Mouse (Mus musculus) embryo, embryonic 11.5 days (tissue): ENCODE measurements around the gene Lgi2.

ENCODE experiments used
- DNase-seq: peaks from one replicate; pipeline ENCODE4 v3.0.0-alpha.2; 2012; ENCODE audit warnings: low read depth, low spot score

Gene Lgi2

GRCm38 (mm10) chr5:52539483-52539882 lies 26.8 kb downstream of the Lgi2 start:
- no peak for DNase-seq

DNA sequence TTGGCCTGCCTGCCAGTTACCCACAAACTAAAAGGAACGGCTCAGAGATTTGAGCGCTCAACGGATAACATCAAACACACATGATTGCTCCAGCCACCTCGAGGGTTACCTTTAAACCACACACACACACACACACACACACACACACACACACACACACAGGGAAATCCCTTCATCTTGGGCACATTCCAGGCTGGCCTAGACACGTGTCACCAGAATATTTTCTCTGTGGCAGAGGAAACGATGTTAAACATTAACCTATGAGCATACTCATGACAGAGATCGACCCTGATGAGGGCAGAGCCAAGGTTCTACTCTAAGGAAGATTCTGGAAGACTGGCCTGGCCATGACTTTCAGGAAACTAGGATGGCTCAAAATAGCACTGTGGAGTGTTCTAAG lies 29.2 kb downstream of the Lgi2 start:
- no peak for DNase-seq

DNA sequence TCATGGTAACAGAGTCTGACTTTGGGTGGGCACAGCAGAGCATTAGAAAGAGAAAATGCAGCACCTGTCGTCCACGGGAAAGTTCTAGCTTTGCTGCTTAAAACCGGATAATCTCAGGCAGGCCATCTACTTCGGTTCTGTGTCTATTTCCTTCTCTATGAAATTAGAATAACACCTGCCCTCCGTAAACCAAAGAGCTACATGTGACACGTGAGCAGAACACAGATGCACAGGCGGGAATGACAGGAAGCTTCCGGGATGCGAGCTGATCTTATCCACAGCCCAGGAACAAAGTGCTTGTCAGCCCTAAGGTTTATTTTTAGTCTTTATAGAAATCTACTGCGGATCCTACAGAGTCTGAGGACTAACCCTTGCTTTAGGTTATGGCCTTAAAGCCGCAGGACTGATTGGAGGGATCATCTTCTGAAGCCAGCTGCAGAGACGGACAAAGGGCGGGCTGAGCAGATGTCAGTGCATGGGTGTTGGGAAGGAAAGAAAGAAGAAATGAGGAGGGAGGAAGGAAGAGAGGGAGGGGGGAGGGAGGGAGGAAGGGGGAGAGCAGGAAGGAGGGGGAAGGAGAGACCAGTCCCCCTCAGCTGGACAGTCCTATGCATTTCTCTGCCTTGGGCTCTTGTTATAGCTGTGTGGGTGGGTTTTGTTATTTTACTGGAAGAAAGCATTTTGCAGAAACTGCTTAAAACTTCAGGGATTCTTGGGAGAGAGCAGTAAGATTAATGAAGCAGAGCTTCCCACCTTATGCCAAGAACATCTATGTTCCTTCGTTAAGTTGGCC lies 31.3 kb downstream of the Lgi2 start:
- no peak for DNase-seq

- DNase-seq = no peak
Observed at GRCm38 (mm10) chr5:52533705-52534104, 32.6 kb downstream of the Lgi2 start.

DNA sequence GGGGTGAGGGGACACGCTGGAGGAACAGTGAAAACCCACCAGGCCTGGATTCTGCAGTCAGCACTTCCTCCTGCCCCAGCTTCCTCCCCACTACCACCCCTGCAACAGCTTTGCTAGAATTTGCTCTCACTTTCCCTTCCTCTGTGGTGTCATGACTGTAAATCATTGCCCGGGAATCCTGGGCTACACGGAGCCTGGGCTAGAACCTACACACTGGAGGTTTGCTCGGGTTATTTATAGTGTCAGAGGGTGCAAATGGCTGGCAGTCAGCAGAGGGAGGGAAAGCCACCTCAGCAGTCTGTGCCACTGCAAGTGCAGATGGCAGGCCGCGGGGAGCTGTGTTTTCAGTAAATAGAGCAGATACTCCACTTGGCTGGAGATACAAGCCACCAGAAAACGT lies 37.7 kb downstream of the Lgi2 start:
- DNase-seq = no peak

DNA sequence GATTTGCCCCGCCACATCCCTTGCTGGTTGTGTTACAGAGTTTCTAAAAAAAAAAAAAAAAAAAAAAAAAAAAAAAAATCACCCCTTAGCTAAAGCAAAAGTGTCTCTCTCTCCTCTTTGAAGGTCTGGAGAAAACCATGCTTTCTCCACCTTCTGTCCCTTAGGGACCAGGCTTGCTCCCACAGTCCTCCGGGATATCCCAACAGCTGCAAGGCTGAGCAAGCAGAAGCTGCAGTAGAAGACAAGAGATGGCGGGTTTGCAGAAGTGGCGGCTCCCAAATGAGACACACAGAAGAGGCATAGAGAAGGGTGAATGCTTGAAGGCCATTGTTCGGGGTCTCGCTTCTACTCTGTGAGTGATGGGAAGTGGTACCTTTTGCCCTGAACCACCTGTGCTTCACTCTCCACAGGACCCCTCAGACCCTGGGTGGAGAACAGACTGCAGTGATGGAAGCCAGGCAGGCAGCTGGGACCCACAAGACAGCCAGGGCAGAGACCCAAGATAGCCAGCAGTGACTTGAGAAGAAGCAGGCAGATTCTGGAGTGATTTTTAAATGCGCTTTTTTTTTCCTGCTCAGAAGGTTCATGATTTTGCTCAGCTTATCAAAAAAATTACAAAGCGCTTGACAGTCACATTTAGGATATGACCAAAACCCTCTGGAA lies 39.8 kb downstream of the Lgi2 start:
- no peak for DNase-seq

GRCm38 (mm10) chr5:52524207-52524606 lies 42.1 kb downstream of the Lgi2 start:
- DNase-seq = no peak

DNA sequence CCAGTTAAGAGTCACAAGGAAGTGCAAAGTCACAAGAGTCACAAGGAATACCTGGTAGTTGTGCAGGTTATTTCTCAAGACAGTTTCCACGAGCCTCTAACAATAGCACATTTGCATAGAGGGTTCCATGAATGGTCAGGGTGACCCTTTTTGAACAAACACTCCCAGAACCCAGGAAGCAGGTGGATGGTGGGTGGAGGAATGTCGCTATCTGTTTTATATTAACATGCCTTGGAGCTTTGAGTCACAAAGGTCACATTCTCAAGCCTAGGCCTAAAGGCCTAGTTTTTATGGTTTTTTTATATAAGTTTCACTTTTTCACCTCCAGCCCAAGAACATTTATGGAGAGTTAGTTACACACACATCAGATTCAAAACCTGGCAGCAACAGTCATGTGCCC lies 46.3 kb downstream of the Lgi2 start:
- no peak for DNase-seq

GRCm38 (mm10) chr5:52516072-52516476 lies 50.2 kb downstream of the Lgi2 start:
- no peak for DNase-seq

GRCm38 (mm10) chr5:52515246-52516021 lies 50.8 kb downstream of the Lgi2 start:
- DNase-seq = peak; percentile 64

DNA sequence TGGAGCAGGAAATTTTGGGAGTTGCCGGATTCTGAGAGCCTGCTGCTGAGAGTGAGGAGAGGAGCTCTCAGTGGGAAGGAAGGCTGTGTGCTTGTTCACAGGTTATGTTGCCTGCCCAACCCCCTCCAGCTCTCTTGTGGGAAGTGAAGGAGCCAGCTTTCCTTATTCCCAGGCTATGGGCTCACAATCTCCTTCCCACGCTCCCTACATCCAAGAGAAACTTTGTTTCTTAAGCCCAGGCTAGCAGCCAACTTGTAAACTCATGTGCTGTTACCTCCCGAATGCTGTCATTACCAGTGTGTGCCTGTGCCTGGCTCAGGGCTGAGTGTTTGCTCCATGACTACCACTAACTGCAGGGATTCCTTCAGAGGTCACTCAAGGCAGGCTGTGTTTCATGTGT lies 55.2 kb downstream of the Lgi2 start:
- DNase-seq = no peak

DNA sequence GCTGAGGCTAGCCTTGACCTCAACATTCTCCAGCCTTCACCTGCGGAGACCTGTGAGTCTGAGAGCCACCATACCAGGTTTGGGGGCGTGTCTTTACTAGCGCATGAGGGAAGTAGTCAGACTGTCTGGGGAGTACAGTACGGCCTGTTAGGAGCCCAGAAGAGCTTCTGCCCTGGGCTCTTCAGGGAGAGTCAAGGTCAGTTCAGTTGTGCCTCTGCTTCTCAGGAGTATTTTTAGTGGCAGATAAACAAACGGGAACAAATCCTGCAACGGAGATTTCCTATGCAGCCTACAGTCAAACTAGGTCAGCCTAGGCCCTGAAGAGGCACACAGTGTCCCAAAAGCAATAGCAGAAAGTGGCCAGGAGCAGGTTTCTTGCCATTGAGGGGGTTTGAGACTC lies 56.8 kb downstream of the Lgi2 start:
- no peak for DNase-seq

GRCm38 (mm10) chr5:52504666-52505065 lies 61.6 kb downstream of the Lgi2 start:
- no peak for DNase-seq

DNA sequence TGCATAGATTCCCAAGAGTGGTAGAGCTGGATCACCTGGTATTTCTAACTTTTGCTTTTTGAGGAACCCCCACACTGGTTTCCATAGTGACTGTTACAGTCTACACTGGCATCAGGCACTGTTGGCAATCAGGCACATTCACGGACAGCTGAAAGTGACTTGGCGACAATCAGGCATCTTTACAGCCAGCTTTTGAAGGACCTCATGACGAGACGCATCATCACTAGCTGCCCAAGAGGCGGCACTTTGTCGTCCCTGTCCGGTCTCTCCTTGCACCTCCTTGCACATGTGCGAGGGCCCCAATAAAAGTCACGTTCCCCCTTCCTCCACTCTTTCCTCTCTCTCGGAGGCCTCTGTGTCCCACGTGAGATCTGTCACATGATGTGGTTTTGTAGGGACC lies 62.1 kb downstream of the Lgi2 start:
- DNase-seq = no peak

DNA sequence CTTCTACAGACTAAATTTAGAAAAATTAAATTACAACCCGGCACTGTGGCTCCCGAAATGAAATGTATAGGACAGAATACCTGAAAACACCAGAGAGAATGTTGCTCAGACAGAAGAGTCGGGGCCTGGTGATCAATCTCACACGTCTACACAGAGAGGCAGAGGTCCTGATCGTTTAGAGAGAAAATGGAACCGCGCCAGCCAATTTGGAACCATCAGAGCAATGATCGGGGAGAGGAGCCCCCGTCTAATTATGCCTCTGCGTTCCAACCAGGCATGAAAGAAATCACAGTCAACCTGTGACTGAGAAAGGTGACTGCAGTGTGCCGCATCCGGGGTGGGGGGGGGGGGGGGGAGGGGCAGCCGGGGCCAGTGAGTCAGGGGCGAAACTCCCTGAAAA lies 70.6 kb downstream of the Lgi2 start:
- DNase-seq = no peak

DNA sequence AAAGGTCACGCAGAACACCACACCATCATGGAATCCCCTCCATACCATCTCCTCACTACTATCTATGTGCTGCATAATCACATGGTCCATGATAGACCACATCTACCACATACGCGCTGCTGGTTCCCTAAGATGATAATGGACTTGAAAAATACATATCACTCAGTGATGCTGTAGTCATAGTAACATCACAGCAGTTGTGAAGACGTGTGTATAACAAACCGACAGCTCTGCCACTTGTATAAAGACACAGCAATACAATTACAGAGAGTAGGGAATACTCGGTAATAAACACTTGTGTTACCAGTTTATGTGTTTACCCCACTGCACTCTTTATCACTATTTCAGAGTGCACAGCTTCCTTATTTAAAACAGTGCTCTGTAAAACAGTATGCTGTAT lies 74.8 kb downstream of the Lgi2 start:
- DNase-seq = no peak

DNA sequence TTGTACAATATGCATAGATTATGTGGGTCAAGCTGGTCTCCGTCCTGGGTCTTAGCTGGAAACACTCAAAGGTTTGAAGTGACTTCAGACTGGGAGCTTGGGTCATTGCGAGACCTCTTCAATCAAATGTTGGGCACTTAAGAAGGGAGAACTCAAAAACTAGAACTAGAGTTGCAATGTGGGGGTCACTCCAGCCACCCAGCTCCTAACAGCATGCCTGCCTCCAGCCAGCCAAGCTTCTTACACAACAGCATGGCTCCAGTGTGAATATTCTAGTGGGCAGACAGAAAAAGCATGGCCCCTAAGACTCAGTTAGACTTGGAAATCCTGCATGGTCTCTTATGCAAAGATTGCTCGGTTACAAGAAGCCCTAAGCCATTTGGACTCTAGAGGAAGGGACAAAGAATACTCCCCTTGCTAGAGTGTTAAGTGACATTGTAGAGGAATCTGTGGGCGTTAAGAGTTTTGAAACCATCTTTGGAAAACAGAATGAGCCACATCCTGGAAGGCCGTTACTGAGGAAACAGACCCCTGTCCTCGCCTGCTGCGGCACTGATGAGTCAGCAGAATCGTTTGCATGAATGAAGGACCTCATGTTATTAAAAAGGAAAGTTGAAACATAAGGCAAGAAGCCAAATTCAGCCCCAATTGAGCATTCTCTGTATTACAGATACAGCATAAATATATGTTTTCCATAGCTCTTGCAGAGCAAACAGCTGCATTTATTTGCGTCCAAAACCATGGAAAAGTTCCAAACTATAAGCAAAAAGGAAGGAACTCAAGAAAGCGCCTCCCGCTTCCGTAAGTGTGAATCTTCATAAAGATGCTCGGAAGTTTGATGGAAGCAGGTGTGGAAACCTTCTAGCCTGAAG lies 78.5 kb downstream of the Lgi2 start:
- DNase-seq = no peak
